Mouse (Mus musculus) intestine, postnatal 0 days (tissue): Measurements from ENCODE around the gene Slain2. TPM values are rescaled to one million over a fixed set of nuclear protein-coding genes. Genes with fewer than 3 reads are reported as not detected.

Source experiments
- ATAC-seq: fragments of 200-750 bp; cut with Nextera tagmentation; 2 replicates; pipeline ENCODE4 v1.8.0; 2017; ENCODE audit warnings: mild to moderate bottlenecking, moderate TSS enrichment, moderate library complexity
- H3K27ac ChIP-seq: fragments of 300-500 bp; sonication (generic); 2 replicates; pipeline ENCODE4 v1.5.1; 2014; ENCODE audit warnings: mild to moderate bottlenecking, low read depth, low read length, moderate library complexity
- H3K27me3 ChIP-seq: fragments of 300-500 bp; sonication (generic); replicated peaks from 2 replicates; pipeline ENCODE4 v1.6.1; 2014; ENCODE audit warnings: low read length, mixed read lengths; ENCODE audit not compliant: control insufficient read depth, insufficient read depth
- H3K36me3 ChIP-seq: fragments of 300-500 bp; sonication (generic); 2 replicates; pipeline ENCODE4 v1.6.1; 2014; ENCODE audit warnings: mild to moderate bottlenecking, moderate library complexity; ENCODE audit not compliant: control insufficient read depth, insufficient read depth
- H3K4me1 ChIP-seq: fragments of 300-500 bp; sonication (generic); replicated peaks from 2 replicates; pipeline ENCODE4 v1.6.1; 2014; ENCODE audit warnings: antibody characterized with exemption, low read length, mixed read lengths; ENCODE audit not compliant: control insufficient read depth, insufficient read depth
- H3K4me2 ChIP-seq: fragments of 300-500 bp; sonication (generic); replicated peaks from 2 replicates; pipeline ENCODE4 v1.6.1; 2014; ENCODE audit warnings: low read depth, mild to moderate bottlenecking, moderate library complexity
- H3K4me3 ChIP-seq: fragments of 300-500 bp; sonication (generic); 2 replicates; pipeline ENCODE4 v1.5.1; 2014; ENCODE audit warnings: low read depth, low read length
- H3K9ac ChIP-seq: fragments of 300-500 bp; sonication (generic); 2 replicates; pipeline ENCODE4 v1.6.1; 2014; ENCODE audit warnings: mild to moderate bottlenecking, low read depth, low read length
- H3K9me3 ChIP-seq: fragments of 300-500 bp; sonication (generic); 2 replicates; pipeline ENCODE4 v1.6.1; 2016; ENCODE audit warnings: mixed run types; ENCODE audit not compliant: control insufficient read depth
- CTCF ChIP-seq: sonication (generic); IDR thresholded peaks from 2 replicates; pipeline ENCODE4 v1.5.1; 2016; ENCODE audit warnings: low read depth, mild to moderate bottlenecking, control low read depth, antibody characterized with exemption, moderate library complexity
- WGBS: fragments of 180-500 bp; shearing (Covaris S2); extraction: QIAGEN DNeasy Blood & Tissue Kit; methylation state at CpG from one replicate; pipeline ENCODE4 v1.1.7; 2014; 5-methylcytosine and 5-hydroxymethylcytosine counted together
- polyA plus RNA-seq: library from polyadenylated mRNA; unstranded; fragments of >200 nt; fragmentation: Nextera tagmentation; extraction: Ambion mirVana; gene quantifications from 2 replicates; pipeline ENCODE4 v1.2.1, GENCODE M21; 2015

The Slain2 gene
- polyA plus RNA-seq, 1 experiment from 2014 or later = 10.1 TPM

DNA sequence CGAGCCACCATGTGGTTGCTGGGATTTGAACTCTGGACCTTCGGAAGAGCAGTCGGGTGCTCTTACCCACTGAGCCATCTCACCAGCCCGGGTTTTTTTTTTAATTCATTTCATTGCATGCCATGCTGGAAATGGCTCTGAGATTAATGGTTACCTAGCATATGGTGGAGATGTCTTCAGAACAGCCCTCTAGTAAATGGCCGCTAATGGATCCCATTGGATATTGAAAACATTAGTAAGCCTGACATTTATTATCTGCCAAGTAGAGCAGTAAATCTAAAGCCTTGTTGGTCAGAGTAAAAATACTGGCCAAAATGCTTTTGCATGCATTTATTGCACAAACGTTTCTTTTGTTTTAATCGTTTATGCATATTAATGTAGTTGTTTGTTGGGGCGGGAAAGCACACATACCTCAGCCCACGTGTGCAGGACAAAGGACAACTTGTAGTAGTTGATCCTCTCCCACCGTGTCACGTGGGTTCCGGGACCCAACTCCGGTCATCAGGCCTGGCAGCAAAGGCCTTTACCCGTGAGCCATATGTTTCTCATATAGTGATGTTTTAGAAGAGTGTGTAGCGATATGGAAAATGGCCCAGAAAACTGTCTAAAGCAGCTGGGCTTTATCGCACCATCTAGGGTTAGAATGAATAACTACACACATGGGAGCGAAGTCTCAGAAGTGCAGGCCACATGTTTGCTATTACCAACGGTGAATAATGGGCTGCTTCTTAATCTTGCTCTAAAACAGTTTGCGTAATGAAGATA, 27.5 kb upstream of the Slain2 start:
- no peak for ATAC-seq
- Histone ChIP-seq H3K4me3 (no peak overlapping the region), H3K36me3 (no peaks in the 10 kb centered on the region), H3K4me2 (no peak overlapping the region), H3K9ac (no peak overlapping the region), H3K27me3 (no peaks in the 10 kb centered on the region), H3K9me3 (no peaks in the 10 kb centered on the region), H3K27ac (no peak overlapping the region), H3K4me1 (no peaks in the 10 kb centered on the region)
- 79% methylated on average over 18 of the region's 19 CpGs for WGBS
- peak; percentile 14; the same call in 1 of the 2 replicates for TF ChIP-seq CTCF

DNA sequence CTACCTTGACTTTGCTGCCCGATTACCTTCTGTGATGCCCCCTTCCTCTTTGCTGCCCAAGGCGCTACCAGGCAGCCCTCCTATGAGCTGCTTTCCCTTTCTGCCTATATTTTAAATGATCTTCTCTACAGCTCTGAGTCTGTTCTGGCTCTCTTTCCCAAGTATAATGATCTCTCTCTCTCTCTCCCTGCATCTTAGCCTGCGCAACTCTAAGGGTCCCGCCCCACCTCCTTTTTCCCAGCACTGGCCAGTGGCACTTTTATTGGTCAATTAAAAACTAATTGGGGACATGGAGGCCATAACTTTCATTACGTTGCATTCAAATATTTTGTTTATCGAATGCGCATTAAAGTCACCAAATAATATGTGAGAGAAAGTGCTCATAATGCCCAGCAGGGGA, 25.8 kb upstream of the Slain2 start:
- no peaks in the 10 kb centered on the region for H3K4me1 ChIP-seq
- H3K27ac ChIP-seq = no peak overlapping the region
- no peaks in the 10 kb centered on the region for H3K36me3 ChIP-seq
- H3K4me3 ChIP-seq = no peak overlapping the region
- H3K9me3 ChIP-seq = no peaks in the 10 kb centered on the region
- H3K27me3 ChIP-seq = no peaks in the 10 kb centered on the region
- WGBS = 90% methylated on average over 7 of the region's 7 CpGs
- no peak overlapping the region for H3K4me2 ChIP-seq
- H3K9ac ChIP-seq = no peak overlapping the region
- no peak for TF ChIP-seq CTCF
- ATAC-seq = no peak

DNA sequence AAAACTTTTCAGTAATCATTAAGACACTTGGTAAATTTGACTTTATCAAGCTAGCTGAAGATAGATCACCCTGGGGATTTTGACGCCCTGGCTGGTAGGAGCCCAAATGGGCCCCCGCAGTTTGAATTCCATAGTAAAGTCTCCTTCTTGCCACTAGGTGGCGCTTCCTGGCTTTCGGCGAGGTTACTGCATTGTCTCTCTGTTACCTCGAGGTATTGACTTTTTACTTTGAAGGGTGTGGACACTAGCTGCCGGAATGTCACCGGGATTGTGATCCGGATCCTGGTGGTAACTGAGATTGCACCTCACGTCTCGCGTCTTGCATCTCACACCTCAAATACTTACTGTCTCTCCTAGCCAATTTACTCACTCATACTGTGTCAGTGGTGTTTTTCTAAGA, 22.6 kb upstream of the Slain2 start:
- Histone ChIP-seq H3K27ac (no peak overlapping the region), H3K27me3 (no peaks in the 10 kb centered on the region), H3K4me2 (0 out of 2 replicates have a peak overlapping the region, but pooled peaks have one; percentile 41), H3K4me1 (no peaks in the 10 kb centered on the region), H3K9ac (no peak overlapping the region), H3K36me3 (no peaks in the 10 kb centered on the region), H3K9me3 (no peaks in the 10 kb centered on the region), H3K4me3 (no peak overlapping the region)
- ATAC-seq = peak; percentile 47
- 4% methylated on average over 12 of the region's 12 CpGs for WGBS
- peak; percentile 85 for TF ChIP-seq CTCF

DNA sequence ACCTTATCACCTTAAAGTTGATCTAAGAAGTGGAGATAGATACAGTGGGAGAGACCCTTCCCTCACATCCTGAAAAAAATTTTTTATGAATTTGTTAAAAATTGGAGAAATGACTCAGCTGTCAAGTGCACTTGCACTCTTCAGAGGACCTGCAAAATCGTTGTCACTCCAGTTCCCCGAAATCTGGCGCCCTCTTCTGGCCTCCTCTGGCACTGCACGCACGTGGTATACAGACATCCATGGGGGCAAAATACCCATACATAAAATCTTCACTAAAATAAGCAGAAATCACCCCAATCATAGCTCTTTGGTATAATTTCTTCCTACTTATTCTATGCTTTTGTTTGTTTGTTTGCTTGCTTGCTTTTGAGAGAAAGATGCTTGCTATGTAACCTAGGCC, 20.1 kb upstream of the Slain2 start:
- Histone ChIP-seq H3K4me1 (no peaks in the 10 kb centered on the region; the same call in 1 of the 2 replicates), H3K27me3 (no peaks in the 10 kb centered on the region), H3K27ac (no peak overlapping the region), H3K9me3 (no peaks in the 10 kb centered on the region), H3K4me3 (no peak overlapping the region), H3K36me3 (no peaks in the 10 kb centered on the region), H3K9ac (no peak overlapping the region), H3K4me2 (no peak overlapping the region)
- no peak for ATAC-seq
- TF ChIP-seq CTCF = peak; percentile 66
- 63% methylated on average over 5 of the region's 5 CpGs for WGBS

DNA sequence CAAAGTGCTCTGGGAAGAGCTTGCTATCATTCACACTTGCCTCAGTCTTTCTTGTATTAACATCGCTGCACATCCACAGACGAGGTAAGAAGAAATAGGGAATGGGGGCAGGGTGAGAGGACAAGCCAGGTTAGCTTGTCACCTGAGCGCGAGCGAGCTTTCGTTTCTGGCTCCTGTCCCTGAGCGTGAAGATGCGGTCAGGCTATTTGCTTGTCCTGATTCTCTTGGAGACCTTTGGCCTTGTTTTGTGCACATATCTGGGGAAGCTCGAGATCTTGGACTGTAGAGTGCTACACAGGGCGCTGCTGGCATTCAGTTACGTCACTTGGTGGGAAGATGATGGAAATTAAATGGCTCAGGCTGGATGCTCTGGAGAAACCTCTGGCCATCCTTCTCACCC, 18.8 kb upstream of the Slain2 start:
- 84% methylated on average over 11 of the region's 11 CpGs for WGBS
- H3K9ac ChIP-seq = no peak overlapping the region
- ATAC-seq = no peak
- no peak for TF ChIP-seq CTCF
- no peak overlapping the region for H3K4me3 ChIP-seq
- H3K9me3 ChIP-seq = no peaks in the 10 kb centered on the region
- H3K27ac ChIP-seq = no peak overlapping the region
- no peaks in the 10 kb centered on the region for H3K27me3 ChIP-seq
- no peaks in the 10 kb centered on the region; the same call in 1 of the 2 replicates for H3K4me1 ChIP-seq
- no peaks in the 10 kb centered on the region for H3K36me3 ChIP-seq
- no peak overlapping the region for H3K4me2 ChIP-seq

DNA sequence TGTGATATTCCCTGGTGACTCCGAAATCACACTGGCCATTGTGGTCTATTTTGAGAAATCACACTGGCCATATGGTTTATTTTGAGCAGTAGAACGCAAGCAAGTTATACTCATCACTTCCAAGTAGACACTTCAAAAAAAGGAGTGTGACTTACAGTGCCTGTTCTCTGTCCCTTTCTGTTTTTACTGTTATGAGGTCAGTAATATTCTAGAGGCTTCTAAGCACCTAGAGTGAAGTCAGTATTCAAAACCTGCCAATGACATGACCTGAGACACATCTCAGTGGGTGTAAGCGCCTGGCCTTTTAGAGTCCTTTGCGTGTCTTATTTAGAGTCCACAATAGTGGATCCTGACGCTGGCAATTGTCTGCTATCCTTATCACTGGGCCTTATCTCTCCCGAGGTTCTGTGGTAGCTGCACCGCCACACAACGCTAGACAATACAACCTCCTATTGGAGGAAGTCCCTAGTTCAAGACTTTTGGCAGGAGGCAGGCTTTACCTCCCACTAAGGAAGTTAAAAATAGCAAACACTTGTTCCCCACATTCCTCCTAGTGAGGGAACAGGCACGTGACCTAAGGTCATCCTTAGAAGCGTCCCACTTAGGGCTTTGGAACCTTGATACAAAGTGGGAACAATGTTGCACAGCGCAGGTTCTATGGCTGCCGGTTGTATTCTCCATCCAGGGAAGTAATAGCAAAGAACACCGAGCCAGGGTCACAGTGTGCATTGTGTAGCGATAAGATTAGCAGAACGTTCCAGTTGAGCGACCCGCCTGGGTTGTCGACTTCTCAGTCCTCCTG, 17.4 kb upstream of the Slain2 start:
- Histone ChIP-seq H3K9ac (no peak overlapping the region), H3K9me3 (no peaks in the 10 kb centered on the region), H3K27ac (no peak overlapping the region), H3K27me3 (no peaks in the 10 kb centered on the region), H3K4me1 (no peaks in the 10 kb centered on the region; the same call in 1 of the 2 replicates), H3K4me3 (no peak overlapping the region), H3K4me2 (no peak overlapping the region), H3K36me3 (no peaks in the 10 kb centered on the region)
- no peak for TF ChIP-seq CTCF
- no peak for ATAC-seq
- WGBS = 68% methylated on average over 18 of the region's 18 CpGs
